Mouse (Mus musculus): Measurements from ENCODE around the gene Cisd3. TPM values are rescaled to one million over a fixed set of nuclear protein-coding genes. Genes with fewer than 3 reads are reported as not detected.
A peak's percentile ranks its signal among the peaks of the same experiment; 100 is the strongest.
"Not testable (repeated sequence)": the region's sequence is repeated elsewhere in the genome, so short reads cannot be mapped to it uniquely, and the experiment has no call there.

Cisd3 gene
- polyA plus RNA-seq, 1 experiment from 2014 or later, result 53.1 TPM

- H3K4me1 ChIP-seq (ENCODE audit: insufficient read depth, low read length), result peaks cover 39% of the 10 kb centered on the region
- 38% methylated on average over 3 of the region's 6 CpGs for WGBS
These were observed 28.3 kb upstream of the Cisd3 start for GRCm38 (mm10) chr11:97657184-97657945.

GRCm38 (mm10) chr11:97657967-97658366 lies 27.7 kb upstream of the Cisd3 start:
- H3K9ac ChIP-seq (replicated peaks; ENCODE audit: low read length); H3K4me3 ChIP-seq (ENCODE audit: low read length); H3K36me3 ChIP-seq (ENCODE audit: insufficient read depth, low read length); H3K27ac ChIP-seq (ENCODE audit: low read length); ATAC-seq (ENCODE audit: low FRiP score, low TSS enrichment); H3K9me3 ChIP-seq (ENCODE audit: low read length); H3K4me2 ChIP-seq (replicated peaks; ENCODE audit: low read depth, low read length); H3K27me3 ChIP-seq (ENCODE audit: insufficient read depth, low read length): not testable (repeated sequence)
- H3K4me1 ChIP-seq (ENCODE audit: insufficient read depth, low read length), result peaks cover 42% of the 10 kb centered on the region
- 91% methylated on average over 6 of the region's 6 CpGs for WGBS

More at GRCm38 (mm10) chr11:97657184-97657945, 28.3 kb upstream of the Cisd3 start:
- Histone ChIP-seq H3K9ac (replicated peaks; ENCODE audit: low read length) (no peak overlapping the region), H3K27me3 (ENCODE audit: insufficient read depth, low read length) (no peaks in the 10 kb centered on the region; the same call in none of the 2 replicates), H3K9me3 (ENCODE audit: low read length) (no peaks in the 10 kb centered on the region), H3K27ac (ENCODE audit: low read length) (no peak overlapping the region), H3K36me3 (ENCODE audit: insufficient read depth, low read length) (no peaks in the 10 kb centered on the region), H3K4me3 (ENCODE audit: low read length) (no peak overlapping the region), H3K4me2 (replicated peaks; ENCODE audit: low read depth, low read length) (no peak overlapping the region)
- no peak for ATAC-seq (ENCODE audit: low FRiP score, low TSS enrichment)

- Histone ChIP-seq H3K4me1 (ENCODE audit: insufficient read depth, low read length) (peaks cover 42% of the 10 kb centered on the region), H3K36me3 (ENCODE audit: insufficient read depth, low read length) (no peaks in the 10 kb centered on the region), H3K9ac (replicated peaks; ENCODE audit: low read length) (peak overlapping the region; percentile 94; the same call in 1 of the 2 replicates), H3K4me3 (ENCODE audit: low read length) (peak overlapping the region; percentile 87), H3K27me3 (ENCODE audit: insufficient read depth, low read length) (no peaks in the 10 kb centered on the region; the same call in none of the 2 replicates), H3K27ac (ENCODE audit: low read length) (no peak overlapping the region), H3K9me3 (ENCODE audit: low read length) (no peaks in the 10 kb centered on the region), H3K4me2 (replicated peaks; ENCODE audit: low read depth, low read length) (peak overlapping the region; percentile 64)
- WGBS, result 61% methylated on average over 11 of the region's 11 CpGs
- no peak for ATAC-seq (ENCODE audit: low FRiP score, low TSS enrichment)
These were observed 26.8 kb upstream of the Cisd3 start for GRCm38 (mm10) chr11:97658751-97659266.

GRCm38 (mm10) chr11:97659267-97659989 lies 26.2 kb upstream of the Cisd3 start:
- H3K4me1 ChIP-seq (ENCODE audit: insufficient read depth, low read length), result peaks cover 44% of the 10 kb centered on the region
- 7% methylated on average over 13 of the region's 13 CpGs for WGBS

GRCm38 (mm10) chr11:97659990-97660714 lies 25.5 kb upstream of the Cisd3 start:
- H3K27ac ChIP-seq (ENCODE audit: low read length), result peak overlapping the region; percentile 92
- H3K36me3 ChIP-seq (ENCODE audit: insufficient read depth, low read length), result no peaks in the 10 kb centered on the region
- under 1% methylated on average over 58 of the region's 78 CpGs for WGBS
- peaks cover 51% of the 10 kb centered on the region for H3K4me1 ChIP-seq (ENCODE audit: insufficient read depth, low read length)
- H3K9me3 ChIP-seq (ENCODE audit: low read length), result no peaks in the 10 kb centered on the region
- H3K4me3 ChIP-seq (ENCODE audit: low read length), result peak overlapping the region; percentile 87
- H3K27me3 ChIP-seq (ENCODE audit: insufficient read depth, low read length), result no peaks in the 10 kb centered on the region; the same call in none of the 2 replicates
- peak overlapping the region; percentile 94 for H3K9ac ChIP-seq (replicated peaks; ENCODE audit: low read length)
- peak overlapping the region; percentile 64 for H3K4me2 ChIP-seq (replicated peaks; ENCODE audit: low read depth, low read length)
- ATAC-seq (ENCODE audit: low FRiP score, low TSS enrichment), result peak; percentile 87

More at GRCm38 (mm10) chr11:97659267-97659989, 26.2 kb upstream of the Cisd3 start:
- Histone ChIP-seq H3K4me2 (replicated peaks; ENCODE audit: low read depth, low read length) (peak overlapping the region; percentile 64), H3K9me3 (ENCODE audit: low read length) (no peaks in the 10 kb centered on the region), H3K27me3 (ENCODE audit: insufficient read depth, low read length) (no peaks in the 10 kb centered on the region; the same call in none of the 2 replicates), H3K27ac (ENCODE audit: low read length) (peak overlapping the region; percentile 92), H3K4me3 (ENCODE audit: low read length) (peak overlapping the region; percentile 87), H3K9ac (replicated peaks; ENCODE audit: low read length) (peak overlapping the region; percentile 94), H3K36me3 (ENCODE audit: insufficient read depth, low read length) (no peaks in the 10 kb centered on the region)
- ATAC-seq (ENCODE audit: low FRiP score, low TSS enrichment), result no peak

- peaks cover 53% of the 10 kb centered on the region for H3K4me1 ChIP-seq (ENCODE audit: insufficient read depth, low read length)
These were observed 24.6 kb upstream of the Cisd3 start for GRCm38 (mm10) chr11:97660734-97661647.

GRCm38 (mm10) chr11:97661648-97662133 lies 23.9 kb upstream of the Cisd3 start:
- Histone ChIP-seq H3K4me2 (replicated peaks; ENCODE audit: low read depth, low read length) (peak overlapping the region; percentile 64), H3K27ac (ENCODE audit: low read length) (peak overlapping the region; percentile 95), H3K9ac (replicated peaks; ENCODE audit: low read length) (peak overlapping the region; percentile 89), H3K4me3 (ENCODE audit: low read length) (peak overlapping the region; percentile 87), H3K9me3 (ENCODE audit: low read length) (no peaks in the 10 kb centered on the region), H3K36me3 (ENCODE audit: insufficient read depth, low read length) (peaks cover 13% of the 10 kb centered on the region), H3K27me3 (ENCODE audit: insufficient read depth, low read length) (no peaks in the 10 kb centered on the region; the same call in none of the 2 replicates), H3K4me1 (ENCODE audit: insufficient read depth, low read length) (peaks cover 53% of the 10 kb centered on the region)
- ATAC-seq (ENCODE audit: low FRiP score, low TSS enrichment), result peak; percentile 4; the same call in 1 of the 2 replicates
- WGBS, result under 1% methylated on average over 20 of the region's 20 CpGs

More at GRCm38 (mm10) chr11:97660734-97661647, 24.6 kb upstream of the Cisd3 start:
- ATAC-seq (ENCODE audit: low FRiP score, low TSS enrichment), result no peak
- peaks cover 6% of the 10 kb centered on the region for H3K36me3 ChIP-seq (ENCODE audit: insufficient read depth, low read length)
- no peaks in the 10 kb centered on the region; the same call in none of the 2 replicates for H3K27me3 ChIP-seq (ENCODE audit: insufficient read depth, low read length)
- no peaks in the 10 kb centered on the region for H3K9me3 ChIP-seq (ENCODE audit: low read length)
- peak overlapping the region; percentile 94 for H3K9ac ChIP-seq (replicated peaks; ENCODE audit: low read length)
- 4% methylated on average over 27 of the region's 27 CpGs for WGBS
- H3K4me3 ChIP-seq (ENCODE audit: low read length), result peak overlapping the region; percentile 87
- H3K4me2 ChIP-seq (replicated peaks; ENCODE audit: low read depth, low read length), result peak overlapping the region; percentile 64
- peak overlapping the region; percentile 95 for H3K27ac ChIP-seq (ENCODE audit: low read length)

- Histone ChIP-seq H3K4me2 (replicated peaks; ENCODE audit: low read depth, low read length) (peak overlapping the region; percentile 64), H3K9me3 (ENCODE audit: low read length) (no peaks in the 10 kb centered on the region), H3K27ac (ENCODE audit: low read length) (peak overlapping the region; percentile 95), H3K27me3 (ENCODE audit: insufficient read depth, low read length) (no peaks in the 10 kb centered on the region; the same call in none of the 2 replicates), H3K4me3 (ENCODE audit: low read length) (peak overlapping the region; percentile 87), H3K4me1 (ENCODE audit: insufficient read depth, low read length) (peaks cover 49% of the 10 kb centered on the region), H3K9ac (replicated peaks; ENCODE audit: low read length) (peak overlapping the region; percentile 89), H3K36me3 (ENCODE audit: insufficient read depth, low read length) (peaks cover 19% of the 10 kb centered on the region)
- WGBS, result 1% methylated on average over 21 of the region's 21 CpGs
- no peak for ATAC-seq (ENCODE audit: low FRiP score, low TSS enrichment)
These were observed 23.3 kb upstream of the Cisd3 start for GRCm38 (mm10) chr11:97662207-97662892.
